Mouse (Mus musculus): ENCODE data around the gene Mansc1.
"Not testable (repeated sequence)": the region's sequence is repeated elsewhere in the genome, so short reads cannot be mapped to it uniquely, and the experiment has no call there.

The Mansc1 gene

DNA sequence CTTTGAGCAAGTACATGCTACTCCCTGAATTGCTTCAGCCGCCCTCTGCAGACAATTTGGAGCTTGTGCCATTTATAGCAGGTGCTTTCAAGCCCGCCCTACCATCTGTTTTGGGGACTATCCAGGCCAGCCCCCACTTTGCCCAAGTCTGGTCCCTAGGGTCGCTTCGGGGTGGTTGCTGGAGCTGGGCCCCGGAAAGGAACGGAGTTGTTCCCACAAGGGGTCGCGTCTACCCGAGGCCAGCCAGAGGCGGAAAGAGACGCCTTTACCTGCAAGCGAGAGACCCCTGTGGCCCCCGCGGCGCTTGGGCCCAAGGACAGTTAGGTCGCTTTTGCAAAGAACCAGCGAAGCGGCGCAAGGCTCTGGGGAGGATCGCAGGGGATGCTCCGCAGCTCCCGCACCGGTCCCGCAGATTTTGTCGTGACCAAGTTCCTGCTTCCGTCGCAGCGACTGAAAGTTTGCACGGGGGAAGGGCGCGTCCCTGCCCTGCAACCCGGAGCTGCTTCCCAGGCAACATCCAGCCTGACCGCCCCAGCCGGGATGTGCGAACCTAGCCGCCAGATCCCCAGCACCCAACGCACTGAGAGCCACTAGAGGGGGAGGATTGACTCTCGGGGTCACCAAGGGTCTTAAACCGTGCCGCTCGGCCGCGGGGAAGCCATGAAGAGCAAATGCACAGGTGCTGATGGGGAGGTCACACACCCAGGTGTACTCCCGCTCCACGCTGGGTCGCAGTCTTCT lies at the start of gene Mansc1:
Mansc1 (minus strand) TSS at position 542 of the 741 bp plus-strand sequence.
- peak; percentile 70 for DNase-seq

GRCm38 (mm10) chr6:134679330-134679729 lies 47.0 kb upstream of the Mansc1 start:
- not testable (repeated sequence) for DNase-seq

DNA sequence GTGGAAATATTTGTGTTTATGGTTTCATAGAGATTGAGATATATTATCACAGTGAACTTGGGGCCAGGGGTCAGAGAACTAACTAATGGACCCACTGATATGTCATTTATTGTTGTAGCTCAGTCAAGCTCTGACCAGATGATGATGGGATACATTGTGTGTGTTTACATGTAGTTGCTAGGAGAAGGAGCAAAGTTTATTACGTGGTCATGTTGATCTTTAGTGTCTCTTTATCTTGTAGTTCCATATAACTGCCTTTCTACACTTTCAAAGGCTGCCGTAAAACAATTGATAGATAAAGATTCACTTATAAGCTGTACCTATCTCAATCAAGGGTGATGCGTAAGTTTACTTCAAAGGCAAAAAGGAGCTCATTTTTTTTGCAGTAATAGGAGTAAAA lies 45.7 kb upstream of the Mansc1 start:
- no peak for DNase-seq

DNA sequence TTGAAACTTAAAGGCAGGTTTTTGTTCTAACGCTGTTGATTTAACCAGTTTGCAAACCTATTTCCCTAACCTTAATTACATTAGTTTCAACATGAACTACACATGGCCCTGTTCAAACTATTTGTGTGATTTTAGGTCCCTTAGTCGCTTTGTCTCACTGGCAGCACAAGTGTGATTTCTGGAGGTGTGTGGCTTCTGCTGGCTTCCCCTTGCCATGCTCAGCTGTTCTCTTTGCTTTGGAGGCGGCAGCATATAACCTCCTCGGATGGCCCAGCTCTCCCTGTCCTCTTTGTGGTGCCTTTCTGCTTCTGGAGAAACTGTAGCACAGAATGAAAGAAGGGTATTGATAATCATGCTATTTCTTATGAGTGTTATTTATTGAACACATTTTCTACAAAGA lies 45.2 kb upstream of the Mansc1 start:
- no peak for DNase-seq

- DNase-seq: not testable (repeated sequence)
These were observed 41.4 kb upstream of the Mansc1 start for GRCm38 (mm10) chr6:134673712-134674111.

DNA sequence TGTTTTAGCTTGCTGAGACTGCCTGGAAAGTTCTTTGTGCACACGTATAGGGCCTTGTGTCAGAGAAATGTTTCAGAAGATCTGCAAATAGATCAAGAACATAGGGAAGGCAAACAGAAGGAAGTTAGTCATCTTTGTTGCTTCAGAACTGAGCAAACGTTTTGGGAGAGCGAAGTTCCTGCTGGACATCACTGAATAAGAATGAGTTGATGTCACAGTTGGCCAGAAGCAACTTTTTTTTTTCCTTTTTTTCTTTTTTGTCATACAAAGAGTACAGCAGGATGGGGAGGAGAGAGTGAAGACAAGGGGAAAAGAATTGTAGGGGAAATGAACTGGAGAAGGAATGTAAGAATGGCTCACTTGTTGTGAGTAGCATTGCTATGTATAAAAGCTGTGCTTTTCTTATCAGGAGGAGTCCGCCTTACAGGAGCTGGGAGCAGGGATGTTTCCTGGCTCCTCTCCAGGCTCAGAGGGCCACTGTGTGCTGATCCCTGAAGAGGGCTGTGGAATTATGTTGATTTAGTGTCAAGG lies 38.7 kb upstream of the Mansc1 start:
- DNase-seq: peak; percentile 48

DNA sequence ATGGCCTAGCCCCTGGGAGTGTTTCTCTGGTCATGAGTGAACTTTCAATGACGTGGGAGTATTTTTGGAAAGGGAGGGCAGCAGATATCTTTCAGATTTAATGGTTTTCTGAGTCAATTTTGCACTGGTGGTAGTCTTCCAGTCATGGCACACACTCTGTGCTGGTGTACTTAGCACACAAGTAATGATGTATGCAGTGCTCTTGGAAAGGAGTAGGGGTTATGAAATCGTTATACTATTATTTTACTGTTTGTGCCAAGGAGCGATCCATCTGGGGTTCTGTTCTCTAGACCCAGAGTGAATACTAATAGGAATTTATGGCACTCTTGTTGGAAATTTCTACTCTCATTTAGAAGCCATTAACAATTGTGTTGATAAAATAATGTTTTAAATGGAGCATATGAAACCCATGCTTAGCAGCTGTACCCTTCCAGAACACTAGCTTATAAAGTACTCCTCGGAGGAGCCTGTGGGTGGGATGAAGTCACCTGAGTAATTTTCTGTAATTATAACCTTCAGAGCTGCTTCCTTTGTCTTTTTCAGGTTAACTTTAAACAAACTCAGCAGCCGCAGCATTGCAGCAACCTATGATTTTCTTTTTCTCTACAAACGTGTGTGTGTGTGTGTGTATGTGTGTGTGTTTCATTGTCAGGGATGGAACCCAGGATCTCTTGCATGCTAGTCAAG lies 37.0 kb upstream of the Mansc1 start:
- DNase-seq: no peak

- no peak for DNase-seq
These were observed 36.2 kb upstream of the Mansc1 start for GRCm38 (mm10) chr6:134668519-134668918.

GRCm38 (mm10) chr6:134665817-134666216 lies 33.5 kb upstream of the Mansc1 start:
- no peak for DNase-seq

DNA sequence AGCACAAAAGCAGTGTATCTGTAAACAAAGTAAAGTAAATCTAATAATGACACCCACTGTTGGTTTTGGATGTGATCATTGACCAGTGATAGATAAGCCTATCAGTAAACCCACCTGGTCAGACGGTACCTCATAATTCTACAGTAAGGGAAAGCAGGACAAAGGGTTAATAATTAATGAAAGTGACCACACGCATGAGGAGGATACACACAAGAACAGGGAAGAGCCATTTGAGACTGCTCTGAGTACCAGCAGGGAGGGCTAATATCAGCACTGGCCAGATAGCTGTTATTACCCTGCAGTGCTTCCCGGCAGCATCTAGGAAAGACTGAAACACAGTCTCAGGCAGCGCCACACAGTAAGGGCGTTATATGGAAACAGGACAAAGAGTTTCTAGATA lies 32.3 kb upstream of the Mansc1 start:
- DNase-seq: no peak

DNA sequence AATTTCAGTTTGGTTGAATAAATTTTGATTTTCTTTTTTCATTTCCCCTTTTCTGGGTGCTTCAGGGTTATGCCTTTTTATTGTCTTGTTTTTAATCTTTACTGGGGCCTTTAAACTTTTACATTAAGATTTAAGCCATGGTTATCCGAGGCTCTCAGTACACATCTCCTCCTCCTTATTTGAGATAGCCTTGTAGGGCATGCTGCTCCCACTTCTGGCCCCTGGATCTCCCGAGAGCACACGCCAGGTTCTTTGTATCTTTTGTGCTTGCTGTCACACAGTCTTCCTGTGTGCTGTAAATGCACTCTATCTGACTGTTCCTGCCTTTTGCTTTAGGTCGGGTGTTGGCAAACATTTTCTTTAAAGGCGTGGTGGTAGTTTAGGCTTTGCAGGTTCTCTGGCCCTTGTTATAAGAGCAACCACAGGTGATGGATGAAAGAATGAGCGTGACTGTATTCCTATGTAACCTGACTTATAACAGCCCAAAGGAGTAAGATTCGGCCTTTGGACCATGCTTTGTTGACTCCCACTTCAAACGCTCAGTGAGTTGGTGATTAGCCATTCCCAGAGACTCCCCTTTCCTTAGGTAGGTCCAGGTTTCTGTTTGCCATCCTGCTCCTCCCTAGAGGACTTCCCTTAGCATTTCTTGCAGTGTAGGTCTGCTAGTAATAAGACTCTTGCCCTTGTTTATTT lies 28.6 kb upstream of the Mansc1 start:
- DNase-seq: no peak

- DNase-seq: peak; percentile 75
These were observed 27.0 kb upstream of the Mansc1 start for GRCm38 (mm10) chr6:134659108-134659958.

DNA sequence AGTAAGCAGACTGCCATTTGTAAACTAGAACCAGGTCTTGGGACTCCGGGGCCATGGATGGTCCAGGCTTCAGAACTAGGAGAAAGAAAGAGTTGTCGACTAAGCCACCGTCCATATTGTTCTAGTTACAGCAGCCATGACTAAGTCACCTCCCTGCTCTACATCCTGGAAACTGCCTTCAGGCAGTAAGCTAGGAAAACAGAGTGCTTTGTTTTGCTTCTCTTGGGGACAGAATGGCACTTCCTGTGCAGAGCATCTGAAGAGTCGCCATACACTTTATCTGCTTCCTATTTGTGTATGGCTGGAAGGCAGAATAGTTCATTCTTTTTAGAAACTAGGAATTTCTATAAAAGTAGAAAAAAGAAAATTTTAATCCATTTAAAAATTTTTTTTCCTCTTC lies 24.2 kb upstream of the Mansc1 start:
- DNase-seq: no peak

GRCm38 (mm10) chr6:134648356-134648755 lies 16.1 kb upstream of the Mansc1 start:
- no peak for DNase-seq

- no peak for DNase-seq
These were observed 15.3 kb upstream of the Mansc1 start for GRCm38 (mm10) chr6:134647621-134648020.

DNA sequence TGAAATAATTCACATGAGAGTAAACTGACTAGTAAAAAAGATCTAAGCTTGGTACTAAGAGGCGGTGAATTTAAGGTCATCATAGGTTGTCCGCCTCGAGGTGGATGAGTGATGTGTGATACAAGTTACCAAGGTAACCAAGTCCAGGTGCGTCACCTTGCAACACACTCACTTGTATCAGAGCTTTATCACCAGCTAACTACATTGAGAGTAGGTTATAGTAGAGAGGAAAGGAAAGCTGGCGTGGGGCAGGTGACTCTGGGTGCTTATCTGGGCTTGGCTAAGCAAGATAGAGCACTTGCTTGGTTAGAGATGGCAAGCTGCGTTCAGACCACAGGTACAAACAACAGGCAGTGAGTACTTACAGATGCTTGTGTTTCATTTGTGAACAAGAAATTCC lies 14.5 kb upstream of the Mansc1 start:
- DNase-seq: no peak

- no peak for DNase-seq
These were observed 11.0 kb upstream of the Mansc1 start for GRCm38 (mm10) chr6:134643296-134643695.

DNA sequence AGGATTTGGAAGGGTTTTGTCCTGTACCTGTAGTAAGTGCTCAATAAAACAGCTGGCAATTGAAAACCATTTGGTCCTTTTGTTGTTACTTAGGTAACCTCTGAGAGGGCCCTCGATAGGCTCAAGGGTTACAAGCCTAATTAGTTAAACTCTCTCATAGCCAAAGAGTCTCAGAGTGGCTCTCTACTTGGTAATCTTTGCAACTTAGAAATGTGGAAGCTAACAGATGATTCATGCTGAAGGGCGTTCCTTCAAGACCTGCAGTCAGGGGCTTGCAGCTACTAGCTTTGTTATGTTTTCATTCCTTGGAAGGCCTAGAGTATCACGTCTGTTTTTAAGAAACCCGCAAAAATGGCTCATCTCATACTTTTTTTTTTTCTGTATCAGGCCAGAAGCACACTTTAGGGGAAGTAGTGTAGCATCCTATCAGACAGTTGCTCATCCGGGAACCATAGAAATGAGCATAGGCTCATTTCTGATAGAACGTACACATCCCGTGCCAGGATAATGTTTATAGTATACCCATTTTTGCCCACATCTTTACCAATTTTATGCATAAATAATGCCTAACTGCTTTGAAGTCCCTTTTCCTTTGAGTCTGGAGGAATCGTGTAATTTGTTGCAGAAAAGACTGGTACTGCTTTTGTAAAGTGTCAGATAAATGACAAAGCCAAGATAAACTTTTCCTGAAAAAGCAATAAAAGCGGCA lies 9.6 kb upstream of the Mansc1 start:
- no peak for DNase-seq

DNA sequence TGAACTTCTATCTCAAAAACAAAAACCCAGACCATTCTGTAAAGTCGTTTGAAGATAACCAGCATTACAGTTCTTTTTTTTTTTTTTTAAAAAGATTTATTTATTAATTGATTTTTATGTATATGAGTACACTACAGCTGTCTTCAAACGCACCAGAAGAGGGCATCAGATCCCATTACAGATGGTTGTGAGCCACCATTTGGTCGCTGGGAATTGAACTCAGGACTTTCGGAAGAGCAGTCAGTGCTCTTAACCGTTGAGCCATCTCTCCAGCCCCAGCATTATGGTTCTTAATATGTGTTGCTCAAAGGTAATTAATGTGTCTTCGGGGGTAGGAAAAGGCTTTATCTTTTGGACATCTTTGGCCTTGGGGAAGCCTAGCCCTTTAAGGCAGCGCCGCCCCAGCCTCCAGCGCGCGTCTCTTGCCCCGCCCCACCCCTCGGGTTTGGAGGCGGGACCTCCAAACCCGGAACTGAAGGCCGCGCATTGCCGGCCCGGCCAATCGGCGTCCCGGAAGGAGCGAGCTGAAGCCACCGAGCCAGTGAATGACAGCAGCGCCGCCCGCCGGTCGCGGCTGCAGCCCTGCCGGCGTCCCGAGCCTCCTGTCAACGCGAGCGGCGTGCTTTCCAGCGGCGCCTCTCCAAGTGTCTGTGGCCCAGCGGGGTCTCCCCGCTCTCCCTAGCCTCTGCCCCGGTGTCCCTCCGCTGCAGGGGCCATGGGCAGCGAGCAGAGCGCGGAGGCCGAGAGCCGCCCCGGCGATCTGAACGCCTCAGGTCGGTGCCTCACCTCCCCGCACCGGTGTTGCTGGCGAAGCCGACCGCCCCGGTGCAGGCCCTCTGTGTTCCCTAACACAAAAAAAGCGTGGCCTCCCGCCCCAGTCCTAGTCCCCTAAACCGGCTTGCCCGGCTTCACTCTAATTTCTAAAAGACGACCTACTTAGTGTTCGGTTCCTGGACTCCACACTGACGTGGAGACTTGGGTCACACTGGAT lies 8.5 kb upstream of the Mansc1 start:
- peak; percentile 96 for DNase-seq

DNA sequence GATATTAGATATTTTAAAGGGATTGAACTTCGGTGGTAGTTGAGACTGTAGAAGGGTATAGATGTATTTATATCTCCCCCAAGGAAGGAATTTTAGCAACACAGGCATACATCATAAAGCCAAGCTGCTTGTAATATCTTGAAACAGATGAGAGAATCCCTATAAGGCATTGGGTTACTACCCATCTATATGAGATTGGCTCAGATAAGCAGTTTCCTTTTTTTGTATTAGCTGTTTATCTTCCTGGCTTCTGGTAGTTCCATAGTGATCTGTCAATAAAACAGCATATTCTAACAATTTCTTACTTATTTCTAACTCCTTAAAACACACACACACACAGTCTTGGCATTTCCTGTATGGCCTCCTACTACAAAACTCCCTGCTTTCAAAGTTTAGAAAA lies 7.6 kb upstream of the Mansc1 start:
- no peak for DNase-seq

- DNase-seq: no peak
These were observed 6.9 kb upstream of the Mansc1 start, which contains the start of gene Borcs5 for GRCm38 (mm10) chr6:134639210-134639609. Borcs5 (plus strand) TSS chr6:134639510.

All from kidney, postnatal 14 days (tissue).